Mouse (Mus musculus) gastrocnemius, postnatal 14 days (tissue): ENCODE measurements around the gene Pdpk1. TPM values are rescaled to one million over a fixed set of nuclear protein-coding genes. Genes with fewer than 3 reads are reported as not detected.

Source experiments
- DNase-seq: peaks from one replicate; pipeline ENCODE4 v3.0.0; 2021; ENCODE audit warnings: mixed read lengths
- intact Hi-C: fragments of 180-260 bp; cut with DNase I; formaldehyde crosslinking; loops from one replicate; pipeline ENCODE4 v1.15.1; 2025; ENCODE audit warnings: low total_unique reads
- long read RNA-seq, 2 experiments: library from polyadenylated mRNA; stranded (forward); transcript quantifications; one replicate each; pipeline ENCODE4 v2.0.0; 2021
- total RNA-seq, 2 experiments: library from RNA; stranded (reverse); gene quantifications; 2 replicates each; pipeline ENCODE4 v1.2.3; 2021

Gene Pdpk1
- total RNA-seq, result 10 to 100 TPM; 39.5 to 41.3 TPM
- long read RNA-seq, experiment 1, full-length matches to known transcripts, result 2 of 7 reads
- long read RNA-seq, experiment 1, partial matches to known transcripts, result 0 of 7 reads
- long read RNA-seq, experiment 1, other reads (novel, unspliced or antisense), result 5 of 7 reads
- long read RNA-seq, experiment 2, full-length matches to known transcripts, result 7 of 11 reads
- long read RNA-seq, experiment 2, partial matches to known transcripts, result 0 of 11 reads
- long read RNA-seq, experiment 2, other reads (novel, unspliced or antisense), result 4 of 11 reads

GRCm38 (mm10) chr17:24150824-24151223, at the start of gene Pdpk1:
Pdpk1 (minus strand) TSS chr17:24150924.
- no peak for DNase-seq
- intact Hi-C loops, result no loop called here

- intact Hi-C loops, result no loop called here
- no peak for DNase-seq
These were observed 49.0 kb upstream of the Pdpk1 start for GRCm38 (mm10) chr17:24199741-24200140.

DNA sequence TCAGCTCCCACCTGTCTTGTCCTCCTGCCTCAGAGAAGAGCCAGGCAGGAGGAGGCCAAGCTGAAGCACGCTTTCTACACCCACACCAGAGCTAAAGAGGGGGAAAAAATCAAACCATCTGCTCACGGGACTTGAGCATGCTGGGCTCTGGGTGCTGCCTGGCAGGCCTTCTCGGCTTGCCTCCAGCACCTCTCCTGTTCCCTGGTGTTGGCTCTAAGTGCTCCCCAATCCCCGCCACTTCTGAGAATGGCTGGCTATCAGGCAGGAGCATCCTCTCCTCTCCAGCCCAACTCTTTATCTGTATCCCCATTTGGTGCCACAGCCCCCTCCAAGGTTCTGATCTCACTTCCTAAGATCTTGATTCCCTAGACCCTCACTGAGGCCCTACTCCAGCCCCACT, 48.5 kb upstream of the Pdpk1 start:
- no peak for DNase-seq
- intact Hi-C loops, result no loop called here

GRCm38 (mm10) chr17:24197032-24197824, 46.5 kb upstream of the Pdpk1 start:
- intact Hi-C loops, result no loop called here
- DNase-seq, result no peak

- DNase-seq, result no peak
- intact Hi-C loops, result no loop called here
These were observed 44.6 kb upstream of the Pdpk1 start for GRCm38 (mm10) chr17:24195349-24195748.

- no peak for DNase-seq
- intact Hi-C loops, result loop anchor here (5.0 kb wide), 1 partner anchor 34 kb away; no protein-coding TSS in a partner anchor
These were observed 43.0 kb upstream of the Pdpk1 start for GRCm38 (mm10) chr17:24193769-24194168.

DNA sequence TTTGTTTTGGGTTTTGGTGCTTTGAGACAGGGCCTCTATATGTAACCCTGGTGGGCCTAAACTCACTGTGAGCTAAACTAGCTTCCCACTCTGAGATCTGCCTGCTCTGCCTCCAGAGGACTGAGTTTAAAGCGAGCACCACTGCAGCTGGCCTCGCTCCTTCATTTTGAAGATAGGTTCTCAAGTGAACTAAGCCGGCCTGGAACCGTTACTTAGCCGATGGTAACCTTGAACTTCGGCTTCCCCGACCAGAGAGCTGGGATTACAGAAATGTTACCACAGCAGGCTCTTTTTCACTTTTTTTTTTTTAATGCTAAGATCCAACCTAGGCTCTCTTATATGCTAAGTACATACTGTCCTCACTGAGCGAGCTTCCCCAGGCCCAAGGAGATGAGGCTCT, 42.5 kb upstream of the Pdpk1 start:
- DNase-seq, result no peak
- intact Hi-C loops, result loop anchor here (5.0 kb wide), 1 partner anchor 34 kb away; no protein-coding TSS in a partner anchor

DNA sequence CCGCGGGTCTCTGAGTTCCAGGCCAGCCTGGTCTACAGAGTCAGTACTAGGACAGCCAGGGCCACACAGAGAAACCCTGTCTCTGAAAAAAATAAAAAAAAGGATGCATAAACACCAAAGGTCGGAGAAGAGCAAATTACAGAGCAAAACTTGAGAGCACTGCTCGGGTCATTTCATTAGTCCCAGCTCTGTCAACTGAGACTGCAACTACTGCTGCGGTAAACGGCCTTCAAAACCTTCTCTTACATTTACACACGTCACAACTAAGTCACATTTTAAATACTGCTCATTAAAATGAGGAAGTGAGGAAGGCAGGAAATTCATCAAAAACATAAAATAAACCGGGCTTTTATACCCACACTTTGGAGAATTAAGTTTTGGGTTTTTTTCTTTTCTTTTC, 42.1 kb upstream of the Pdpk1 start:
- intact Hi-C loops, result loop anchor here (5.0 kb wide), 1 partner anchor 34 kb away; no protein-coding TSS in a partner anchor
- DNase-seq, result no peak

- intact Hi-C loops, result loop anchor here (5.0 kb wide), 1 partner anchor 36 kb away; no protein-coding TSS in a partner anchor
- no peak for DNase-seq
These were observed 40.8 kb upstream of the Pdpk1 start for GRCm38 (mm10) chr17:24191481-24191880.

- no peak for DNase-seq
- intact Hi-C loops, result loop anchor here (5.0 kb wide), 1 partner anchor 36 kb away; no protein-coding TSS in a partner anchor
These were observed 40.2 kb upstream of the Pdpk1 start for GRCm38 (mm10) chr17:24190934-24191333.

DNA sequence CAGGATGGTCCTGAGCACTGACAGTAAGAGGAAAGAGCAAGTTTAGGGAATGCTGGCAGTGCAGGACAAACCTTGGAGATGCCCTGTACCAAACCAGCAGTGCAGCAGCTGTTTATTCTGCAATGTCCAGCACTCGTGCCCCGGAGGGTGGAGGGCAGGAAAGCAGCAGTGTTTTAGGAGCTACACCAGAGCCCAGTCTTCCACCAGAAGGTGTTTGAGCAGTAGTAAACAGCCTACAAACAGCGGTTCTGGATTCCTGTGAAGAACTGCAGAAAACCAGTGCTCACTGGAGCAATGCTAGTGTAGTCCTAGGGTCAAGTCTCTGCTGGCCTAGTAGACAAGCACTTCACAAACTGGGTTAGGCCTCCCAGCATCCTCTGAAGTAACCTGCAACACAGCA, 23.5 kb upstream of the Pdpk1 start:
- DNase-seq, result no peak
- intact Hi-C loops, result loop anchor here (5.0 to 10.0 kb wide), 2 partner anchors 131 to 213 kb away; no protein-coding TSS in a partner anchor

- peak; percentile 56 for DNase-seq
- intact Hi-C loops, result loop anchor here (5.0 to 10.0 kb wide), 2 partner anchors 131 to 214 kb away; no protein-coding TSS in a partner anchor
These were observed 22.7 kb upstream of the Pdpk1 start for GRCm38 (mm10) chr17:24173423-24173822.

DNA sequence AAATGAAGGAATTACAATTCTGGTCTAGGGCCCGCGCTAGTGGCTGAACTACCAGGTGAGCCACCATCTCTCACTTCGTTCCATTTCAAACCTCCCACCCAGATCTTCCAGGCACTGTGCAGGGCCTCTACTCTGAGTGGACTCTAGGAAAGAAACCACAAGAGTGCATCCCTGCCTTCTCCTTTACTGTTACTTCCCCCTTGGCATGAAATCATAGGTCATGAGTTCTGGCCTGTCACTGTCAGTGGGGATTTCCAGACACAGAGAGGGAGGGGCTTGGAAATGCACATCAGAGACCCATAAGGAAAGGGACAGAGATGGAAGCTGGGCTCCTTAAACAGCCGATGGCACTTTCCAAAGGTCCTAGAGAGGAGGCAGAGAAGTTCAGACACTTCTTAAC, 21.0 kb upstream of the Pdpk1 start:
- no peak for DNase-seq
- intact Hi-C loops, result loop anchor here (5.0 to 10.0 kb wide), 2 partner anchors 133 to 216 kb away; no protein-coding TSS in a partner anchor

GRCm38 (mm10) chr17:24170729-24171128, 20.0 kb upstream of the Pdpk1 start:
- DNase-seq, result no peak
- intact Hi-C loops, result loop anchor here (5.0 to 10.0 kb wide), 2 partner anchors 134 to 217 kb away; no protein-coding TSS in a partner anchor

DNA sequence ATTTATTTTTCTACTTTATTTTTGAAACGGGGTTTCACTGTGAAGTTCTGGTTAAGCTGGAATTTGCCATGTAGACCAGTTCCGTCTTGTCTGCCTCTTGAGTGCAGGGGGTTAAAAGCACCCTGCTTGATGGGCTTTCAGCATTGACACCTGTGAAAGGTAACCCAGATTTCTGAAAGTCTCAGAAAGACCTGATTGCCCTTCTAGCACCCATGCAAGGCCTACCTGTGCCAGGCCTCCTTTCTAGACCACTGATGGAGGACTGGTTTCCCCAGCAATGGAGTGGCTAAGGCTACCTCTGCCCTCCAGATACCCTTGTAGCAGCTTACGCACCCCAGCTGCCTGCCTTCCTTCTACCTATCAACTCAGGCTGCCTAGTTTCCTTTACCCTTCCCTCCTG, 19.4 kb upstream of the Pdpk1 start:
- DNase-seq, result no peak
- intact Hi-C loops, result loop anchor here (5.0 to 10.0 kb wide), 2 partner anchors 135 to 217 kb away; no protein-coding TSS in a partner anchor

DNA sequence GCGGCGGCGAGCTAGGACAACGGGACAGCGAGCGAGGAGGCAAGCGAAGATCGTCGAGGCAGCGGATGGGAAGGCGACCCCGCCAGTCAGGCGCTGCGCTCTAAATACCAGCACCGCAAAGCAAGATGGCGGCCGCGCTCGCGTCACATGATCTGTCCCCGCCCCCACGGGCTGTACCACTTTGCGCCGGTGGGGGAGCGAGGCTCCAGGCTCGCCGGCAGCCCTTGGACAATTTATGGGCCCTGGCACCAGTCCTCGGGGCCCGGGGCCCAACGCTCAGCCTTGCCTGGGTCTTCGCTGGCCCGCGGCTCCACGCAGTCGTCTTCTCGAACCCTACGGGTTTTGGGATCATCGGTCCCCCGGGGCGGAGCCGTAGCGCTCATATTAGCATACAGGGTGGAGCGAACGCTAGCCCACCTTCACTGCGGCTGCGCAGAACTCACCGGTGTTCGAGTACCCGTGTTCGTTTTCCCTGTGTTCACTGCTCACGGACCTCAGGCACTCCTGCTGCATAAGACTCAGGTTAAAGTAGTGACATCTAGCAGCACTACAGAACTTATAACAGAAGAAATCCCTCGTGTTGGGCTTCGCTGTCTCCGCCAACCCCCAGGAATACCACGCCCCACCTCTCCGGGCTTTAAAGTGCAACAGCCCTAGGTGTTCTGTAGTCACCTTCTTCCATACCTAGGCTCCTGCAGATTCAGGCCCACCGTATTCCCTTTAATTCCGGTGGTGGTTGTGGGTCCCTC, 18.8 kb upstream of the Pdpk1 start, which contains the start of gene Atp6v0c:
Gene Atp6v0c (minus strand): TSS at position 386 of the 749 bp plus-strand sequence.
- intact Hi-C loops, result loop anchor here (5.0 to 10.0 kb wide), 2 partner anchors 135 to 218 kb away; no protein-coding TSS in a partner anchor
- DNase-seq, result peak; percentile 96

DNA sequence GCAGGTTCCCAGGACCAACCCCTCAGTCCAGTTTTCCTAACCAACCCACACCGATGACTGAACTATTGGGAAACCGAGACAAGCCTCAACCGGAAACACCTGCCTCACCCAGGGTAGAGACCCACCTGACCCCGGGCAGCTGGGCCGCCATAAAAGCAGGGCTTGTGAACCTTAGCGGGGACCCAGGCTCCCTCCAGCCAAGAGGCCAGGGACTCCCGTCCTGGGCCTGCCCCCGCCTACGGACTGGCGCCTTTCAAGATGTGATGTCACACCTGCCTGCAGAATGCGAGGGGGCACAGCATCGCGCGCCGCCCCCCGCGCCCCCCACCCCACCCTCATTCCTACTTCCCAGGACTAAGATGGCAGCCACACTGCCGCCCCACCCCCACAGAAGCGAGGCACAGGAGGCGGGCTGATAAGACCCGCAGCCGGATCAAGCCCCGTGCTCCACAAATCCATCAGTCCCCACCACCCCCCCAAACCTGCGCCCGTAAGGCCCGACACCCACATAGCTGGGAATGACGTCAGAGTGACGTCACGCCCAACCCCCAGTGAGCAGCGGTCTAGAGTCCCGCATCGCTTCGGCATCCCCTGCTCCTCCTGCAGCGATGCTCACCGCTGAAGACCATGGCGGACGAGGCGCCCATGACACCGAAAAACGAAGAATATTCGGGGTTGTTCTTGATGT, 18.0 kb upstream of the Pdpk1 start:
- DNase-seq, result peak; percentile 49
- intact Hi-C loops, result no loop called here

GRCm38 (mm10) chr17:24167891-24168505, 17.3 kb upstream of the Pdpk1 start:
- DNase-seq, result no peak
- intact Hi-C loops, result no loop called here
